Mouse (Mus musculus): ENCODE measurements around the gene Pawr. TPM values are rescaled to one million over a fixed set of nuclear protein-coding genes. Genes with fewer than 3 reads are reported as not detected.

The Pawr gene
- polyA plus RNA-seq, 1 experiment from 2014 or later, result 2.2 TPM

DNA sequence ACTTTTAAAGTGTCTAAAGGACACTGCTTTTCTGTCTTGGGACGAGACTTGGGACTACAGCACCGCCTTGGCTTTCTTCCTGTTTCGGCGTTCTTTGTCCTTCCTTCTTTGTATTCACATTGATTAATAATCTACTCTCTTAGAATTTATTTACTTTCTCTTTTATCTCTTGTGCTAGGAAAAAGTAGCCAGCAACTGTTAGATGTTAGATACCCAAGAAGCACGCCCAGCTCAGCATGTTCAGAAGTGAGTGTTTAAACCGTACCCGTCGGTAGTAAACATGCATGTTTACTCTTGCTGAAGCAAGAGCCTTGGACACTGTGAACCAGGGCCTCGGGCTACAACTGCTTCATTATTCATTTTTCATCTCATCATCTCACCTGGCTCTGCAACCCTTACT, 72.2 kb downstream of the Pawr start:
- WGBS, result 83% methylated on average over 9 of the region's 9 CpGs

GRCm38 (mm10) chr10:108405076-108405475, 73.2 kb downstream of the Pawr start:
- no peak overlapping the region for H3K4me2 ChIP-seq (replicated peaks)
- no peak overlapping the region for H3K9ac ChIP-seq
- no peak for ATAC-seq (ENCODE audit: low FRiP score, low read depth)
- H3K27ac ChIP-seq, result no peak overlapping the region
- no peaks in the 10 kb centered on the region for H3K9me3 ChIP-seq
- H3K27me3 ChIP-seq, result no peaks in the 10 kb centered on the region
- H3K36me3 ChIP-seq, result no peaks in the 10 kb centered on the region
- peaks cover 13% of the 10 kb centered on the region for H3K4me1 ChIP-seq
- no peak overlapping the region for H3K4me3 ChIP-seq
- 42% methylated on average over 8 of the region's 8 CpGs for WGBS

More for the DNA sequence above, 72.2 kb downstream of the Pawr start:
- H3K4me2 ChIP-seq (replicated peaks), result no peak overlapping the region
- no peaks in the 10 kb centered on the region for H3K27me3 ChIP-seq
- no peaks in the 10 kb centered on the region for H3K9me3 ChIP-seq
- H3K9ac ChIP-seq, result no peak overlapping the region
- no peaks in the 10 kb centered on the region for H3K36me3 ChIP-seq
- H3K4me3 ChIP-seq, result no peak overlapping the region
- no peak overlapping the region for H3K27ac ChIP-seq
- peaks cover 13% of the 10 kb centered on the region for H3K4me1 ChIP-seq
- ATAC-seq (ENCODE audit: low FRiP score, low read depth), result no peak

DNA sequence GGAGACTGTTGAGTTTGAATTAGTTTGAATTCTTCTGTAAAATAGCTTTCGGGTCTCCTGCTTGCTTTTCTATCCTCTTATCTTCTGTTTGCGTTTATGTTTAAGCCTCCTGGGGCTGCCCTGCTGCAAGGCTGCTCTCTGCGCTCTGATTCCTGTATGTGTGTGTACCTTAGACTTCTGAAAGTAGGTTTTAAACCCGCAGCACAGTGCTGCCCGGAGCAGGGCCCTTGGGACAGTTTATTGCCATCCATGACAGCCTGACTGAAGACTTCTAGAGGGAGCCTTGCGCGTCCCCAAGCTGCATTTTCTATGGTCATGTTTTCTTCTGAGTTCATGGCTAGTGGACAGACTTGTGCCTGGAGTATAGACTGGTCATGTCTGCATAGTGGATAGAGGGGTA, 74.0 kb downstream of the Pawr start:
- no peaks in the 10 kb centered on the region for H3K9me3 ChIP-seq
- no peaks in the 10 kb centered on the region for H3K36me3 ChIP-seq
- H3K4me1 ChIP-seq, result peaks cover 13% of the 10 kb centered on the region
- ATAC-seq (ENCODE audit: low FRiP score, low read depth), result no peak
- H3K27me3 ChIP-seq, result no peaks in the 10 kb centered on the region
- no peak overlapping the region for H3K9ac ChIP-seq
- H3K27ac ChIP-seq, result no peak overlapping the region
- no peak overlapping the region for H3K4me3 ChIP-seq
- no peak overlapping the region for H3K4me2 ChIP-seq (replicated peaks)
- 44% methylated on average over 7 of the region's 7 CpGs for WGBS

- 75% methylated on average over 12 of the region's 12 CpGs for WGBS
- H3K4me3 ChIP-seq, result no peak overlapping the region
- H3K4me1 ChIP-seq, result peaks cover 13% of the 10 kb centered on the region
- no peak overlapping the region for H3K9ac ChIP-seq
- no peaks in the 10 kb centered on the region for H3K36me3 ChIP-seq
- ATAC-seq (ENCODE audit: low FRiP score, low read depth), result no peak
- H3K27ac ChIP-seq, result no peak overlapping the region
- no peaks in the 10 kb centered on the region for H3K27me3 ChIP-seq
- no peaks in the 10 kb centered on the region for H3K9me3 ChIP-seq
- H3K4me2 ChIP-seq (replicated peaks), result no peak overlapping the region
These were observed 75.2 kb downstream of the Pawr start for GRCm38 (mm10) chr10:108406798-108407754.

DNA sequence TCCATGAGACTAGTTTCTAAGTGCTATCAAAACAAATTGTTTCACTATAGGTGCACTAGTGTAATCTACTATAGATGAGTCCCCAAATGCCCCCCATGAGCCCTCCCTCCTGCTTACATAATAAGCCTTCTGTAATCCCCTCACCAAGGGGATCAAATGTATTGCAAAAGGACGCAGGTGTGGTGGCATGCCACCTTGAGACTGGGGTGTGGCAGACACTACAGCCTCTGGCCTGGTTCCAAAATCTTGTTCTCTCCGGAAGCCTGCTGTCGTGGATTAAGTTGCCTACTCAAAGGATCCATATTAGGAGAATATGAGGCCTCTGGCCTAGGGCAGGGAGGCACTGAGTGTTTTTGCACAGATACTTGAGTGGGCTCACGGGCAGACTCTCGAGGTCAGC, 76.1 kb downstream of the Pawr start:
- Histone ChIP-seq H3K27ac (no peak overlapping the region), H3K36me3 (no peaks in the 10 kb centered on the region), H3K4me1 (peaks cover 13% of the 10 kb centered on the region), H3K4me3 (no peak overlapping the region), H3K9me3 (no peaks in the 10 kb centered on the region), H3K27me3 (no peaks in the 10 kb centered on the region), H3K9ac (no peak overlapping the region), H3K4me2 (replicated peaks) (no peak overlapping the region)
- no peak for ATAC-seq (ENCODE audit: low FRiP score, low read depth)
- 55% methylated on average over 5 of the region's 5 CpGs for WGBS

DNA sequence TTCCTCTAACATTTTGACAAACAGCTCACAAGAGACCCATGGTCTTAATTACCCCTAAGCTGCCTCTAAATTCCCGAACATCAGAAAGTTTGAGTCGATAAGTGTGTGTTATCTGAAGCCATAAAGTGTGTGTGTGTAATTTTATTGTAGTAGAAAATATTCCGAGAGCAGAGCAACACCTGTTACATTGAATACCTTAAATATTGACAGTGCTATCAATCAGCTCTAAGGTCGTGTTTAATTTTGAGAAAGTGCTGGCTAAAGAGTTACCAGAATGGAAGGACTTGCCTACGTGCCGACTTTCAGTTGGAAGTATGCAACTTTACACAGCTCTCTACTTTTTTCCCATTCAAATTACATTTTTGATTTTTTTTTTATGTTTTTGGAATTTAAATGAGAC, 76.5 kb downstream of the Pawr start:
- 76% methylated on average over 6 of the region's 6 CpGs for WGBS
- Histone ChIP-seq H3K4me1 (peaks cover 13% of the 10 kb centered on the region), H3K27me3 (no peaks in the 10 kb centered on the region), H3K4me2 (replicated peaks) (no peak overlapping the region), H3K9me3 (no peaks in the 10 kb centered on the region), H3K36me3 (no peaks in the 10 kb centered on the region), H3K4me3 (no peak overlapping the region), H3K9ac (no peak overlapping the region), H3K27ac (no peak overlapping the region)
- no peak for ATAC-seq (ENCODE audit: low FRiP score, low read depth)

DNA sequence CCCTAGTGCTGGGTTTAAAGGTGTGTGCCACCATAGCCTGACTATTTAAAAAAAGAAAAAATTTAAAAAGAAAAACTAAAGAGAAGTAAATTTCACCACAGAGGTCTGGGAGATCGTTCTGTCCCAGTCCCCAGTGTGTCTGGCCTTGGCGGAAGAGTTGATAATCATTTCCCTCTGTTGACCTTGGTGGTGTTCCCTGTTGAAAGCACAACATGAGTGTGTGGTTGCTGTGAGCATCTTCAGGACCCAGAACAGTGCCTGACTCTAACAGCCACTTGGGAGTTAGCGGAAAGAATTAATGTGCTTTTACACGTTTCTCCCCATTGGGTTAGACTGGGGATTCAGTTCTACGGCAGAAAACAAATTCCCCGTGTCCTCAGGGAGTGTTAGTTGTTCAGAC, 77.1 kb downstream of the Pawr start:
- no peak overlapping the region for H3K27ac ChIP-seq
- H3K4me3 ChIP-seq, result no peak overlapping the region
- 72% methylated on average over 6 of the region's 6 CpGs for WGBS
- no peaks in the 10 kb centered on the region for H3K27me3 ChIP-seq
- H3K4me1 ChIP-seq, result peaks cover 13% of the 10 kb centered on the region
- no peak for ATAC-seq (ENCODE audit: low FRiP score, low read depth)
- no peak overlapping the region for H3K4me2 ChIP-seq (replicated peaks)
- no peaks in the 10 kb centered on the region for H3K9me3 ChIP-seq
- no peaks in the 10 kb centered on the region for H3K36me3 ChIP-seq
- no peak overlapping the region for H3K9ac ChIP-seq

GRCm38 (mm10) chr10:108409529-108409928, 77.6 kb downstream of the Pawr start:
- Histone ChIP-seq H3K4me3 (no peak overlapping the region), H3K4me2 (replicated peaks) (no peak overlapping the region), H3K9ac (no peak overlapping the region), H3K27ac (no peak overlapping the region), H3K27me3 (no peaks in the 10 kb centered on the region), H3K36me3 (no peaks in the 10 kb centered on the region), H3K9me3 (no peaks in the 10 kb centered on the region), H3K4me1 (peaks cover 13% of the 10 kb centered on the region)
- 94% methylated on average over 6 of the region's 6 CpGs for WGBS
- no peak for ATAC-seq (ENCODE audit: low FRiP score, low read depth)

DNA sequence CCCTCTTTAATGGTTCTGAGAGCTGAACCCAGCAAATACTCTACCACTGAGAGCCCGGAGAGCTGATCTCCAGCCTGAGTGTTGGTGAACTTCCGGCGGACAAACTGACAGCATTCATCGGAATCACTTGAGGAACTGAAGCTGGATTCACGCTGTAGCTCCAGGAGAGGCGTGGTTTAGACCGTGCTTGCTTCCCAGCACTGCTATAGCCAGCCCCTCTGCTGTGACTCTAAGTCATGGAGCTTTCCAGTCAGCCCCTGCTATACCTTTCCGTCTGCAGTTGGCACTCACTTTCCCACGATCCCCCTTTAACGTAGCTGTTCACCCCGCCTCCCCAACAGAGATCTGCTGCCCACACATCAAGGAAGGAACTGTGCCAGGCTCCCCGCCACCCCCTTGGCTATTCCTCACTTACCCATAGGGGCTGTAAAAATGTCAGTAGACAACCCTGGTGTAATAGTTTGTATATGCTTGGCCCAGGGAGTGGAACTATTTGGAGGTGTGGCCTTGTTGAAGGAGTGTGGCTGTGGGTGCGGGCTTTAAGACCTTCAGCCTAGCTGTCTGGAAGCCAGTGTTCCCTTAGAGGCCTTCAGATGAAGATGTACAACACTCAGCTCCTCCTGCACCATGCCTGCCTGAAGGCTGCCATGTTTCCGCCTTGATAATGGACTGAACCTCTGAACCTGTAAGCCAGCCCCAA, 83.2 kb downstream of the Pawr start:
- Histone ChIP-seq H3K4me1 (no peaks in the 10 kb centered on the region), H3K9ac (no peak overlapping the region), H3K9me3 (no peaks in the 10 kb centered on the region), H3K4me3 (no peak overlapping the region), H3K36me3 (no peaks in the 10 kb centered on the region), H3K4me2 (replicated peaks) (no peak overlapping the region), H3K27ac (no peak overlapping the region), H3K27me3 (no peaks in the 10 kb centered on the region)
- 84% methylated on average over 14 of the region's 14 CpGs for WGBS
- peak; percentile 19; the same call in 1 of the 2 replicates for ATAC-seq (ENCODE audit: low FRiP score, low read depth)

DNA sequence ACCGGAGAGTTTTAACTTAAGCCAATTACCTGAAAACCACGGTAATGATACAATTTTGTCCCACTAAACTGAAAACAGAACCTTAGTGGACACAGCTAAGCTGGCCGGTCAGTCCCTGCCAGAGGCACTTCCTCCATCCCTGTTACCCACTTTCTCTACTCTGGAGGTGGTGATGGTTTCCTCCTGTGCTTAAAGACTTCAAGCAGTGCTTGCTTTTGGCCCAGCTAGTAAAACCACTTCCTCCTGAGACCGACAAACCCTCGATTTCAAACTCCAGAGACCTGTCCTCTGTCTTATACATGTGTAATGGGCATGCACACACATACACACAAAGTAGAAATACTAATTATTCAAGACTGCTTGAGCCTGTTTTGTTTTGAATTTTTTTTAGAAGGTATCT, 85.5 kb downstream of the Pawr start:
- Histone ChIP-seq H3K4me3 (no peak overlapping the region), H3K4me1 (no peaks in the 10 kb centered on the region), H3K27me3 (no peaks in the 10 kb centered on the region), H3K4me2 (replicated peaks) (no peak overlapping the region), H3K36me3 (no peaks in the 10 kb centered on the region), H3K9ac (no peak overlapping the region), H3K27ac (no peak overlapping the region), H3K9me3 (no peaks in the 10 kb centered on the region)
- 41% methylated on average over 5 of the region's 5 CpGs for WGBS
- no peak for ATAC-seq (ENCODE audit: low FRiP score, low read depth)

DNA sequence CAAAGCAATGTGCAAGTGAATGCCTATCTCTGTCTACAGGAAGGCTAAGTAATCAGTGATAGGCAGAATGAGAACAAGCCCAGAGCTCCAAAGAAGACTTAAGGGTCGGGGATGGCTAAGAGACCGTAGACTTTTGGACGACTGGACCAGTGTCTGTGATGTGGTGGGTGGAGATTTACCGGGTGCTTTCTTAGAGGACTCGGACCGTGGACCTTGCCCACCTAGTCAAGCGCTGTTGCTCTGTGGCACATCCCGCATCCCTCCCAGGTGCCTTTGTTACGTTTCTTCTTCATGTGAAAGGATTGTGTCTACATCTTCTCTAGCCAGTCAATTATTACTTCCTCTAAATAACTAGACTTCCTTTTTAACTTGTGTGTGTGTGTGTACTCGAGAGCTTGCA, 98.6 kb downstream of the Pawr start:
- WGBS, result 92% methylated on average over 10 of the region's 10 CpGs
- H3K4me3 ChIP-seq, result no peak overlapping the region
- H3K4me1 ChIP-seq, result peaks cover 19% of the 10 kb centered on the region
- ATAC-seq (ENCODE audit: low FRiP score, low read depth), result no peak
- H3K9ac ChIP-seq, result no peak overlapping the region
- no peaks in the 10 kb centered on the region for H3K9me3 ChIP-seq
- no peaks in the 10 kb centered on the region for H3K27me3 ChIP-seq
- H3K27ac ChIP-seq, result no peak overlapping the region
- no peak overlapping the region for H3K4me2 ChIP-seq (replicated peaks)
- no peaks in the 10 kb centered on the region for H3K36me3 ChIP-seq

DNA sequence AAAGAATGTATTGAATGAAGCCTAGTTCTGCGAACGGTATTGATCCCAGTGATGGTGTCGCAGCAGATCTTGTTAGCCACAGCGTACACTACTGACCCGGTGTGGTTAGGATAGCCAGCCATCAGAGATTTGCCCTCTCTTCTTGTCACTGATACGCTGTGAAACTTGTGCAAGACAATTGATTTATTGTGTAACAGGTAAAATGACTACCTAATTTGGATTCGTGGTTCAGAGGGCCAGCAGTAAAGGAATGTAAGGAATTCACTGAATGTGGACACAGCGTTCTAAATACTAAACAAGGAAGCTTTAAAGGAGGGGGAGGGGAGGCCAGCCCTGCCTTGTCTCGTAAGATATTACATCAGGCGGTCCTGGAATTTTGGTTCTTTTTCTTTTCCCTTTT, 100.3 kb downstream of the Pawr start:
- ATAC-seq (ENCODE audit: low FRiP score, low read depth), result no peak
- no peak overlapping the region for H3K4me3 ChIP-seq
- H3K9me3 ChIP-seq, result no peaks in the 10 kb centered on the region
- peaks cover 23% of the 10 kb centered on the region for H3K4me1 ChIP-seq
- no peaks in the 10 kb centered on the region for H3K27me3 ChIP-seq
- H3K36me3 ChIP-seq, result no peaks in the 10 kb centered on the region
- no peak overlapping the region for H3K4me2 ChIP-seq (replicated peaks)
- no peak overlapping the region for H3K9ac ChIP-seq
- 41% methylated on average over 10 of the region's 10 CpGs for WGBS
- H3K27ac ChIP-seq, result no peak overlapping the region

Measured in limb, embryonic 13.5 days (tissue).